Mouse (Mus musculus) brain, embryonic 18.5 days (tissue): Measurements from ENCODE around the gene Gtse1.

Experiments
- DNase-seq: peaks from one replicate; pipeline ENCODE4 v3.0.0-alpha.2; 2012; ENCODE audit warnings: low read depth, low spot score

The Gtse1 gene

DNA sequence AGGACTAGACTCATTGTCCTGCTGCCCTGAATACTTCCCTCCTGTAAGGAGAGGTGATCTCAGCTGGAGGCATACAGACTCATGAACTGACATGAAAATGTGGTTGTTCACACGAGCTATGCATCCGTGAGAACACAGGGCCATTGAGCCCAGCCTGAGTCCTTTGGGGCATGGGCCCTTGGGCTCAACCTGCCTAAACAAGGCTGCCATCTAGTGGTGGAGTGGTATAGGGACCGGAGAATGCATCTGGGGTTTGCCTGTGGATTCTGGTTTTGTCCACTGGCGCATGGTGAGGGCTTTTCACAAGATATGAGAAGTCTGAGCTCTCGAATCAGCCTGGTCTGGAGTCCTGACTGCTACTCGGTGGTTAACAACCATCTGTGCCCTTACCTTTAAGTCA, 8.2 kb downstream of the Gtse1 start:
- no peak for DNase-seq

DNA sequence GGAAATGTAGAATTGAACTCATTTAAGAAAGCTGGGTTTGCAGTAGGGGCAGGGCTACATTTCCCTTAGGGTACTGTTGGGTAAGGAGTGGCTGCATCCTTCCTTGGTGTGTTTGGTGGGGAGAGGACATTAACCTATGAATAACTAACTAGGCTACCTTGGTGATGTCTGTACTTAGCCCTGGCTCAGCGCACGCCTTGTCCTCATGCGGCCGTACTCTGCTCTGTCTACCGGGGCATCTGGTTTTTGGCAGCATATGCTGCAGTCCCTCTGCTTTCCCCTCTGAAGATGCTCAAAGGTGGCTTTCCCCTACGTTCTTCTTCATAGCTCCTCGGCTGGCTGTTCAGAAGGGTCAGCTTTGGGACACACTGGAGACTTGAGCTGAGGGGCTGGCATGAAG, 17.8 kb downstream of the Gtse1 start:
- no peak for DNase-seq

DNA sequence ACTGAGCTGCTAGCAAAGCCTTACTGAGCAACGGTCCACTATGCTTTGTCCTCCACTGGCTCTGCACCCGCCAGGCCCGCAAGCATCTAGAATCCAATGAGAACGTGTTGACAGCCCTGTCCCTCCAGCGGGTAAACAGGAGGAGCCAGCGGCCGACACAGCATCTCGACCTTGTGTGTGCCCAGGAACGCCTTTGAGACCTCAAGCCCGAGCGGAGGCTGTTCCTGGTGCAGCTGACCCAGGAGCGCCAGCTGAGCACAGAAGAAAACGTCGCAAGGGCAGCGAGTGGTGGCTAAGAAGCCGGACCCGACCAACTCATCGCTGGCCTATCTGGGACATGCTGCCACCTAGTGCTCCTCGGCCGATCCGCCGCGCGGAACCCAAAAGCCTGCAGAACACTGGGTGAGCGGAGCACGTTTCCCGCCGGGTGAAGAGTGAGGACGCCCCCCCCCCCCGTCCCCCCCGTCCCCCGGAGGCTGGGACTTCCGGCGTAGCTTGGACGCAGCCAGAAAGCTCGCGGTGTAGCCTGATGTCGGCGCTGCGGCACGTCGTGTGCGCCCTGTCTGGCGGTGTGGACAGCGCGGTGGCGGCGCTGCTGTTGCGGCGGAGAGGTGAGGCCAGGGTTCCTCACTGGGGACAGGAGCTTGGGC, 19.4 kb downstream of the Gtse1 start, which contains the start of gene Trmu:
TSS of gene Trmu (plus strand) at position 465 of the 650 bp plus-strand sequence.
- DNase-seq, result peak; percentile 85

DNA sequence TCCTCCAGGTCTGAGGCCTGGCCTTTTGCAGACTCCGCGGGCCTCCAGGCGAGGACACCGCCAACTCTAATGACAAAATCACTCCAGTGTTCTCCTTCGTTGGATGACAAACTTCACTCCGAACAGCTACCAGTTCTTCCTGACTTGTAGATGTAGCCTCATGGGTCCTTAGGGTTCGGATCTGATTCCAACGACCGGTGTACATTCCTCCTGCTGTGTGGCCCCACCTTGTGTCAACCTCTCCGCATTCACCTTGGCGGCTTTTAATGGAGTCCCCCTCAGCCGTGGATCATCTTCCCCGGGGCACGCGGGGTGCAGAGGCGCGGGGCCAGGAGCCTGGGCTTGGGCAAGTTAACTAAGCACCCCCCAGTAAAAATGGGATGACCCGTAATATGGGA, 20.0 kb downstream of the Gtse1 start:
- no peak for DNase-seq

DNA sequence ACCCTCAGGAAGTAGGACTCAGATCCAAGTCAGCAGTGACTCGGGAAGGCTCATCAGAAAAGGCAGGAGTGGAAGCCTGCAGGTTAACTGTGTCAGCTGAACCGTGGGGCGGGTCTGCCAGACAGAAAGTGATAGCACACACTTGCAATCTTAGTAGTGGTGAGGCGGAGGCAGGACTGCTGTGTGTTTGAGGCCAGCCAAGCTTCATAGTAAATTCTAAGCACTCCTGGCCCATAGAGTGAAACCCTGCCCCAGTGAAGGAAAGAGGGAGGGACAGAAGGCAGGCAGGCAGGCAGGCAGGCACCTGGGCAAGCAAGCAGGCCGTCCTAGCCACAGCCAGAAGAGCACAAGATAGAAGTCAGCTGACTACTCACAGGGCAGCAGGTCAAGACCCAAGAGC, 26.1 kb downstream of the Gtse1 start:
- DNase-seq, result no peak

DNA sequence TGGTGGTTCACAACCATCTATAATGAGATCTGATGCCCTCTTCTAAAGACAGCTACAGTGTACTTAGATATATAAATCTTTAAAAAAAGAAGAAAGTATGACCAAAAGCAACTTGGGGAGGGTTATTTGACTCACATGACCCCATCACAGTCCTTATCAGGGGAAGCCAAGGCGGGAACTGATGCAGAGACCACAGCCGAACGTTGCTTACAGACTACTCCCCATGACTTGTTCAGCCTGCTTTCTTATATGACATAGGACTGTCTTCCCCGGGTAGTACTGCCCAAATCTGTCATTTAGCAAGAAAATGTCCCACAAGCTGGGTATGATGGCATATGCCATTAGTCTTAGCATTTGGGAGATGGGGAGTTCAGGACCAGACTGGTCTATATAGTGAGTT, 29.7 kb downstream of the Gtse1 start:
- DNase-seq, result no peak

DNA sequence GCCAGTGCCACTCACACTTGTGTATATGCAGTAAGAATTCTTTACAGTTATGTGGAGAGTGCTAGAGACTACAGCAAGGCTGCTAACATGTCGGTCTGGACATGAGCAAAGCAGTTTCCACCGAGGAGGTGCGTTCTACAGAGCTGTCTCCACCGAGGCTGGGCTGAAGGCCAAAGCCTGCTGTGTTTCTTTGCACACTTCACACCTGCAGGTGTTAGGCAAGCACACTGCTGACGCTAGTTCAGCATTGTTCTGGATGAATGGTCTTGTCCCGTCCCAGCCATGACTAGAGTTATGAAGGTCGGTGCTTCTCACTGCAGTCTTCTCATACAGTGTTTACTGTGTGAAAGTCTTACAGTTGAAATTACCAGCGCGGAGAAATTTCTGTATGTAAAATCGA, 32.4 kb downstream of the Gtse1 start:
- DNase-seq, result no peak

DNA sequence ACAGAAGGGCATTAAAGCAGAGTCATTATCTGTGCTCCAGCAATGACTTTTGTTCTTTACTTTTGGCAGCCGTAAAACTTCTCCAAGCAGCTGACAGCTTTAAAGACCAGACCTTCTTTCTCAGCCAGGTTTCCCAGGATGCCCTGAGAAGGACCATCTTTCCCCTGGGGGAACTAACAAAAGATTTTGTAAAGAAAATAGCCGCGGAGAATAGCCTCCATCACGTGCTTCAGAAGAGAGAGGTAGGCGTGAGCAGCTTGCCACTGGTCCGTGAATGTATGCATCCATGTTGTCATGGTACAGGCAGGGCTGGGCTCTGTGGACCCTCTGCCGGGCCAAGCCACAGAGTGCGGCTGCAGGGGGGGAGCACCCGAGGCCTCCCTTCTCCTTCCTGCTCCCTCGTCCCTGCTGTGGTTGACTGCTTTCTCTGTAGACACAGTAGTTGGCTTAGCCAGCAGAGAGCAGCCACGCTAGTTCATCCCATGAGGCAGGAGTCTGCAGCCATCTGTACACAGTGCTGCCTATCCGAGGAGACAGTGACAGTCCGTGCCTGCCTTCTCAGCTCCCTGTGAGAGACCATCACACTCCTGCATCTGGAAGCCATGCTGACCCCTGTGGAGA, 33.1 kb downstream of the Gtse1 start:
- DNase-seq, result no peak

DNA sequence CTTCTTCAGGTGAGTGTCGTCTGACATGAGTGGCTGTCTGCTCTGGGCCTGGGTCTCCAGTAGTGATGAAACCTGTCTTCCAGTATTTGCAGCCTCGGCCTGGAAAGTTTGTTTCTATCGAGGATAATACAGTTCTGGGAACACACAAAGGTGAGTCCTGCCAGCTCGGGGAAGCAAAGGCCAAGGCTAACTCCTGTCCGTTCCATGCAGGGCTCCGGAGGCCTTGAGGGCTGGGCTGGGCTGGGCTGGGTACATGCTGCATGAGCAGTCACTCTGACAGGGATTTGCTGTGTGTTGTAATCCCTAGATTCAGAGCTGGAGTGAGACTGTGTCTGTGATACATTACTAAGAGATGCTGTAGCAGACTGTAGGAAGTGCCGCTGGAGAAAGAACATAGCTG, 34.3 kb downstream of the Gtse1 start:
- DNase-seq, result no peak

DNA sequence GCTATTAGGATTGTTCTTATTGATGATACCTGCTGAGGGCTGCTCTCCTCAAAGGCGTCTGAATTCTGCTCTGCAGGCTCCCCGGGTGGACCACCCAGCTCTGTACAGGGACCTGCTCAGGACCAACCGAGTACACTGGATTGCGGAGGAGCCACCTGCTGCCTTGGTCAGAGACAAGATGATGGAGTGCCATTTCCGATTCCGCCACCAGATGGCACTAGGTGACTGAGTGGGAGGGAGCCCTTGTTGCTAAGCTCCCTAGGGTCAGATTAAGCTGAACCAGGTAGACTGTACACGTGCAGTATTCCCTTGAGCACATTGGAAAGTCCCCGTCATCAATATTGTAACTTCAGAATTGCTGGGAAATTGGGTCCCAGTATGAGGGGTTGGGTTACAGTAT, 36.7 kb downstream of the Gtse1 start:
- DNase-seq, result no peak

DNA sequence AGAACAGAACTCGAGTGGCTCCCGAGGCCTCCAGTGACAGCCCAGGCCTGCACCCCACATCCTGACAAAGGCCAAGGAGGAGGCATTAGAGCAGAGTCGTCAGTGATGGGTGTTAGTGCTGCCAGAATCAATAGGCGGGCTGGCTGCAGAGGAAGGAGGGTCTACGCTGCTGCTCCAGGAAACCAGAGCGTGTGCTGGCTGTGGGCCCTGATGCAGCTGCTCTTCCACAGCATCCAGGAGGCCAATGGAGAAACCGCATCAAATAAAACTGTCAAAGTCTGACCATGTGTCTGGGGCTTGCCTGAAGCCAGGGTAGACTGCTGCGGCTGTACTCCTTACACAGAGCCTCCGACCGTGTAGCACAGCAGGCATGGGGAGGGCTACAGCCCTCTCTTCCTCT, 37.6 kb downstream of the Gtse1 start:
- no peak for DNase-seq

DNA sequence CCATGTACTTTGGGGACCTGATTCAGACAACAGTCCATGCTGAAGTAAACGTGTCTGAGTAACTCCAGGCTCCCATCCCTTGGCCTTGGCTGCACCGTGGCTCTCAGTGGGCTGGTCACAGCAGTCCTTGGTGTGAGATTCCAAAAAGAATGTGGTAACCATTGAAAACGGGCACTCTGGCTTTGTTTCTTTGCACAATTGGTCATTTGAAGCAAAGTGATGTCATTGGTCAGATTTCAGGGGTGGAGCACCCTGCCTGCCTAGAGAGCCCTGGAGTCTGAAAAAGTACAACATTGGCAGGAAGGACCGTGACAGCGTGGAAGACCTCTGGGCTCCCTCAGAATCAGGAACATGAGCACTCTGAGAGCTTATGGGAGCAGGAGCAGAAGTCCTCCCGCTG, 39.9 kb downstream of the Gtse1 start:
- DNase-seq, result no peak

DNA sequence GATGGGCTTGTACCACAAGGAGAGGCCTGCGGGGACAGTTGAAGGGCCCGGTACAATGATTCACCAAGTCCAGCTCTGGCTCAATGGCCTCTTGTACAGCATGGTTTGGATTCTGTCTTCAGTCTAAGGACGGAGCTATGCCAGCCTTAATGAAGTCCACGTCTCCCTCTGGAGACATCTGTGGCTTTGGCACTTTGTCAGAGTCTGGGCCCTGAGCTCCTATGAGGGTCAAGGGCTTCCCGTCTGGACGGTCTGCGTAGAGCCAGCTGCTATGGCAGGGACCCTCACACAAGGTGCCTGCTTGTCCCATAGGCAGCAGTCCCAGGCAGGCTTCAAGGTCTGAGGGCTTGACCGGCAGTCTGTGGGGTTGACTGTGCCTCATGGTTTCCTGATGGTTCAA, 40.8 kb downstream of the Gtse1 start:
- no peak for DNase-seq

DNA sequence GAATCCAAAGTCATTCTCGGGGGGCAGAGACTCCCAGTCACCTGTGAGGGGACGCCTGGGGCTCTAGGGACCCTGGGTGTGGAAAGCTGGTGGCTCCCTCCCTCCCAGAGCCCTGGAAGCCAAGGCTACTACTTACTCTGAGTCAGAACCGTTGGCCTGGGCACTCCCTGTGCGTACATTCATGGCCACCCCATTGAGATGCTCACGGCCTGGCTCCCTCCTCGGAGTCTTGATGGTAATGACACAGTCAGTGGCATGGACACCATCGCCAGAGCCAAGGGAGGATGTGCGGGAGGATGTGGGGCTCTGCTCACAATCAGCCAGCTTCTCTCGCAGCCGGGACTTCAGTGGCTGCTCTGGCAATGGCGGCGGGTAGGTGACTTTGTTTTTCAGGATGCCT, 41.3 kb downstream of the Gtse1 start:
- no peak for DNase-seq

DNA sequence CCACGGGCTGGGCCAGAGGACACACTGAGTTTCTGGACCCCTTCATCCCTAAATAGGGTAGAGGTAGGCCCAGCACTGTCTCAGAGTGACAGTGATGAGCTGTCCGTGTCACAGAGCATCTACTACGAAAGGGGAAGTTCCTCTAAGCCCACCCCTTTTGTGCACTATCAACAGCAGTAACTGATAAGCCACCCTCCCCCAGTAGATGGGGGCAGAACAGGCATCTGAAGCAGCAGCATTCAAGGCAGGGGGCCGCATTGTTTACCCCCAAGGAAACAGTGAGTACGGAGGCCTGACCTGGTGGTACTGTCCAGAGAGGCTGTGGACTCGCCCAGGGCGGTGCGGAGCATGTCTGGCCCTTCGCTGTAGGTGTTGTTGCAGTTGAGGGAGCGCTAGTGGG, 43.0 kb downstream of the Gtse1 start:
- no peak for DNase-seq

DNA sequence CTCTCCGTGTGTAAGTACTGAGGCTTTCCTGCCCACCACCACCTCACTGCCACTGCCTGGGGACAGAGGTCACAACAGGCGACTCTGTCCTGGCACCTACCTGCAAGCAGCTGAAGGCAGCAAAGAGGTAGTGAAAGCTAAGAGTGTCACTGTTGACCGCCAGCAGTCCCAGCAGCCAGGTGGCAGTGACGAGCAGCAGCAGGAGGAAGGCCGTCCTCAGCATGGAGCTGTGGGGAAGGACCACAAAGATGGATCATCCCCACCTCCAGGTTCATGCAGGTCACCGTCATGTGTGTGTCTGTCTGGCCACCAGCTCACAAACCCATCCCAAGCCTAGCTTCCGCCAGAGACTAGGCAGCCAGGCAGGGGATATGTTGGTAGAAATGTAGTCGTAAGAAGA, 44.3 kb downstream of the Gtse1 start:
- DNase-seq, result no peak

DNA sequence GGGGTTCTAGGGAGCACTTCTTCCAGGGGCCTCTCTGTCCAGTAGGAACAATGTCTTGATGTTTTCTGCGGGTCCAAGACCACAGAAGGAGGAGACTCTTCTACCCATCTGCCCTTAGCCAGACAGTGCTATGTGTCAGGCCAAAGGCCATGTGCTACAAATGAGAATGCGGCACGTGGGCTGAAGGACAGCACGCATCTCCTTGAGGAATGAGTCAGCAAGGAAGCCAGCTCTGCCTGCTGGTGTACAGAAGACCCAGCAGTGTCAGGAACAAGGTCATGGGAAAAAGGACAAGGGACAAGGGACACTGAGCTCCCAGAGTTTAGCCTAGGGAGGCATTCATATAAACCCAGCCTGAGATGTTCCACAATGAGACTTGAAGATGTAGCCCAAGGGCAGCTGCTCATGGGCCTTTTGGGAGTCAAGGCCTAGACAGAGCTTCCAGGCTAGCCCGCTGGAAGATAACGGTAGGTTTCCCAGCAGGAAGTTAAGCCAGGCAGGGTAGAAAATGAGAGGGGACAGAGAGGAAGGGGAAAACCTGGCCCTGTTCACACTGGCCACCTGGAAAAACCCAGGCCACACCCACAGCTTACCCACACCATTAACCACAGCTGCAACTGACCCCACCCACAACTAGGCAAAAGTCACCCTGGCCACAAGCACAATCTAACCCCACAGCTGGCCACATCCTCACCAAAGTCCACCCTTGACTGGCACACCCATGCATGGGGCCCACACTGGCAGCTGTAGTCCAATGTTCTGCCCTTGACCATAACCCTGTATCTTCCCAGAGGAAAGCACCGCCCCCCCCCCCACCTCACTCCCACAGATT, 49.3 kb downstream of the Gtse1 start:
- no peak for DNase-seq

DNA sequence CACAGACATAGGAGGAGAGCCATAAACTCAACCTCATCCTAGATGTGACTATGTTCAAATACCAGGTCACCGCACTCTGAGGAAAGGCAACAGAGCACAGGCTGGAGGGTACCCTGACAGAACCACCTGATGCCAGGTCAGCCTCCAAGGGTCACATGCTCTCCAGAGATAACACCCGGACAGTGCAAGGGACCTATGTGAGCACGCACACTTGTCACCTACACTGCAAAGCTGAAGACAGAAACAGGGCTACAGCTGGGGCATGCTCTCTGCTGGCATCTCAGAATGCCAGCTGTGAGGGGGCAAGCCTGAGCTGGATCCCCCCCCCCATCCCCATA, 49.9 kb downstream of the Gtse1 start:
- DNase-seq, result no peak

DNA sequence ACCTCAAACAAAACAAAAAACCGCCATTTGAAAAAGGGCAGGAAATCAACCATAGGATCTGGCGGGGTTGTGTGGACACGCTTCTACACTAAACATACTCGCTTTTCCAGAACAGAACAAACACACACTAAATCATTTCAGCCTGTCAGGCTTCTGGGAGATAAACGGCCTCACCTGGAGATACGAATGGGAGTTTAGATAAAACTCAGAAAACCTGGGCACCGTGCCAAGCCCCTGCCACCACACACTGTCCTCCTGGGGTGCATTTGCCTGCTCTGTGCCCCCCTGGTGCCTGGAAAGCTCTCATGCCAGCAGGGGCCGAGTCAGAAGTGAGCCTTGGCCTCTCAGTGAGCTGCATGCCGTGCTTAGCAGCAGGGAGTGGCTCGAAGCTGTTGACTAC, 50.4 kb downstream of the Gtse1 start:
- no peak for DNase-seq

DNA sequence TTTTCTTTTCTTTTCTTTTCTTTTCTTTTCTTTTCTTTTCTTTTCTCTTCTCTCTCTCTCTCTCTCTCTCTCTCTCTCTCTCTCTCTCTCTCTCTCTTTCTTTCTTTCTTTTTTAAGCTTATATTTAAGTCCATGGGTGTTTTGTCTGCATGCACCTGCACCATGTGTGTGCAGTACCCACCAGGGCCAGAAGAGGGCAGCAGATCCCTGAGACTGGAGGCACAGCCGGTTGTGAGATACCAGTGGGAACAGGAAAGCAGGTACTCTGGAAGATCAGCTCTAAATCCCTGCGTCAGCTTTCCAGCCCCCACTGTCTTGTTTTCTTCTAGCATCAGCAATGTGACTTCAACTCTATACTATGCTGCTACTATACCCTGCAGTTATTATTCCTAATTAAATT, 54.1 kb downstream of the Gtse1 start:
- no peak for DNase-seq

DNA sequence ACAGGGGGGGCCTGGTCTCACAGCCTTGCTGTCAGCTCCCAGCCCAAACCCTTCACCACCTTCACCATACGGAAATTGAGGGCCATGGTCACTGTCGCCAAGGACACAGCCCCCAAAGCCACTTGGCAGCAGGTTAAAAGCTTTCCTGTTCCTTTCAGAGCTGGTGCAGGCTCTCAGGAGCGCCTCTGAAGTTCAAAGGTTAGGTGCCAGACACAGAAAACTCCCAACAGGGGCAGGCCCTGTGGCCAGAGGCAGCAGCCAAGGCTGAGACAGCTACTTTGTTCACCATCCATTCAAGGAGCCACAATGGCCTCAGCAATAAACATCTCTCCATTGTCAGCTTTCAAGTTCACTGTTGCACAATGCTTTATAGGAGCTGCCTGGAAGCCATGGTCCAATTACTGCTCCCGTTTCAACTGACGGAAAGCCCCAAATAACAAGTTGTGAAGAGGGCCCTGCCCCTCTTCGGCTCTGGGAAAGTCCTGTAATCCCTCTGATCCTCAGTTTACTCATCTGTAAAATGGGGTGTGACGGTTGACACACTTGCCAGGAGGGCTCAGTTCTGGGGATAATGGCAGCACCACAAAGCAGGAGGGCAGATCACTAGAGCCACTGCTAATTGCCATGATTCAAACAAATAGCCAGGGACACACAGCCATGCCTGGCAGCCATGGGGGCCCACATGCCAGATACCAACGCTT, 59.8 kb downstream of the Gtse1 start:
- DNase-seq, result no peak

DNA sequence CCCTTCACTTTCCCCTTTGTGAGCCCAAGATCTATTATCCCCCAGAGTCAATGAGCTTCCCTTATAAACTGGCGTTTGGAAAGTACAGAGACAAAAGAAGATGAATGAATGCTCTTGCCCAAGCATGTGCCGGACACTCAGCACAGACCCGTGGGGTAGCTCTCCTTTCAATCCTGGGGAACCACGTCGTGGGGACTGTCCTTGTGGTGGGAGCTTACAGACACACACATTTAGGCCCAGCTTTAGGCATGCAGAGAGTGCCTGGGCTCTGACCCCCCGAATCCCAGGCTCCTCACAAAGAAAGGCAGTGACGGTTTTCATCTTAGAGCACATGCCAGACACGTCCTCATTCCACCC, 60.3 kb downstream of the Gtse1 start:
- DNase-seq, result no peak

DNA sequence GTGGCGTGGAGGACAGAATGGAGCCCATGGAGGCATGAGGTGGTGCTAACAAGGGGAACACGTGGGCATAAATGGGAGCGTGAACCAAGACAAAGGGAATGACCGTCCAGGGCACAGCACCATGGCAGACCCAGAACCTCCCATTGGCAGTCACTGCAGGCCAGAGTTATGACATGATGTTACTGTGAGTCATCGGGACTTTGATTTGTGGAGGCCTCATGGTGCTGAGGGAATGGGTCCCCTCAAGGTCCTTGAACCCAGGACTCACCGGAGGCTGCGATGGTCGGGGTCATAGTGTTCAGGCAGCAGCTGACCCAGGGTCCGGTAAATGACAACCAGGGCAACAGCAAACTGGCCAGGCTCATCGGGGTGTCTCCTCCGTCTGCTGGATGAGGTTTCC, 62.3 kb downstream of the Gtse1 start:
- DNase-seq, result no peak
